Mouse (Mus musculus) CH12.LX (cell line): ENCODE measurements at regions not wholly inside any gene's neighbourhood (a gene's known extent, or its start where the extent isn't known, plus 50 kb on each side); places are given as distances from the start of the nearest gene placed in this dataset.

ENCODE experiments used
- DNase-seq: peaks from one replicate; pipeline ENCODE4 v3.0.0-alpha.2; 2013; ENCODE audit errors: extremely low read depth
- H3K27ac ChIP-seq: 2 replicates; pipeline ENCODE4 v1.5.1; 2012; ENCODE audit warnings: low read depth, mild to moderate bottlenecking, control low read depth, moderate library complexity; ENCODE audit not compliant: insufficient read depth
- H3K27me3 ChIP-seq: replicated peaks from 2 replicates; pipeline ENCODE3; 2012; ENCODE audit warnings: inconsistent platforms
- H3K36me3 ChIP-seq, 2 experiments: replicated peaks in 1 of 2; 2 replicates each; pipeline versions ENCODE3 to v1.6.1; 2012; ENCODE audit warnings: inconsistent platforms in 1 of 2, low read length in 1 of 2, mild to moderate bottlenecking in 1 of 2, mixed read lengths in 1 of 2, moderate library complexity in 1 of 2; ENCODE audit not compliant: control insufficient read depth in 1 of 2, insufficient read depth in 1 of 2
- H3K4me1 ChIP-seq, 2 experiments: 2 replicates each; pipeline ENCODE4 v1.6.1; 2012; ENCODE audit warnings: inconsistent platforms in 1 of 2, moderate library complexity in 1 of 2; ENCODE audit not compliant: insufficient read depth in 2 of 2, control insufficient read depth in 1 of 2
- H3K4me2 ChIP-seq: 2 replicates; pipeline ENCODE4 v1.6.1; 2012; ENCODE audit warnings: low read depth, mild to moderate bottlenecking, control low read depth; ENCODE audit not compliant: poor library complexity, insufficient read depth, severe bottlenecking
- H3K4me3 ChIP-seq, 3 experiments: fragments of 150-350 bp in 1 of 3; sonication (generic) in 1 of 3; replicated peaks in 1 of 3; 2 replicates each; pipeline versions ENCODE3 to v1.5.1; 2011 to 2012; ENCODE audit warnings: low read depth in 2 of 3, low read length in 2 of 3, mild to moderate bottlenecking in 2 of 3, moderate library complexity in 2 of 3, control low read depth in 1 of 3, improper control_type of control experiment in 1 of 3, inconsistent platforms in 1 of 3, mixed read lengths in 1 of 3; ENCODE audit not compliant: poor library complexity in 1 of 3
- H3K79me2 ChIP-seq: replicated peaks from 2 replicates; pipeline ENCODE4 v1.6.1; 2012; ENCODE audit warnings: mild to moderate bottlenecking, moderate library complexity; ENCODE audit not compliant: control insufficient read depth, poor library complexity, insufficient read depth, severe bottlenecking; ENCODE audit errors: extremely low read depth
- H3K9ac ChIP-seq: 2 replicates; pipeline ENCODE4 v1.6.1; 2012; ENCODE audit warnings: low read depth, mild to moderate bottlenecking, control low read depth, moderate library complexity; ENCODE audit not compliant: insufficient read depth
- H3K9me3 ChIP-seq: replicated peaks from 2 replicates; pipeline ENCODE3; 2012; ENCODE audit warnings: low read length, inconsistent platforms, mixed read lengths
- CHD1 ChIP-seq: IDR thresholded peaks from 2 replicates; pipeline ENCODE4 v1.6.1; 2012; ENCODE audit warnings: low read depth, low read length, improper control_type of control experiment, inconsistent platforms
- ETS1 ChIP-seq: conservative IDR thresholded peaks from 2 replicates; pipeline ENCODE4 v1.6.1; 2012; ENCODE audit warnings: low read depth, mild to moderate bottlenecking, inconsistent platforms, low read length, improper control_type of control experiment, moderate library complexity
- GABPA ChIP-seq: IDR thresholded peaks from 2 replicates; pipeline ENCODE4 v1.6.1; 2012; ENCODE audit warnings: low read depth, low read length, improper control_type of control experiment, inconsistent platforms; ENCODE audit not compliant: insufficient replicate concordance
- IRF4 ChIP-seq: IDR thresholded peaks from 2 replicates; pipeline ENCODE4 v1.6.1; 2014; ENCODE audit warnings: low read depth, mild to moderate bottlenecking, inconsistent platforms, low read length, improper control_type of control experiment
- JUN ChIP-seq: IDR thresholded peaks from 2 replicates; pipeline ENCODE4 v1.6.1; 2011; ENCODE audit warnings: low read depth, mild to moderate bottlenecking, low read length, improper control_type of control experiment, moderate library complexity; ENCODE audit not compliant: insufficient read depth
- JUND ChIP-seq: conservative IDR thresholded peaks from 2 replicates; pipeline ENCODE4 v1.6.1; 2011; ENCODE audit warnings: low read depth, low read length, improper control_type of control experiment
- KAT2A ChIP-seq: IDR thresholded peaks from 2 replicates; pipeline ENCODE4 v1.6.1; 2012; ENCODE audit warnings: low read length, improper control_type of control experiment, inconsistent platforms; ENCODE audit not compliant: insufficient replicate concordance
- MAFK ChIP-seq: IDR thresholded peaks from 2 replicates; pipeline ENCODE4 v1.6.1; 2011; ENCODE audit warnings: low read length, improper control_type of control experiment; ENCODE audit not compliant: insufficient replicate concordance
- MAX ChIP-seq: IDR thresholded peaks from 2 replicates; pipeline ENCODE4 v1.6.1; 2011; ENCODE audit warnings: low read length, improper control_type of control experiment
- MAZ ChIP-seq: IDR thresholded peaks from 2 replicates; pipeline ENCODE4 v1.6.1; 2012; ENCODE audit warnings: low read depth, mild to moderate bottlenecking, inconsistent platforms, low read length, improper control_type of control experiment, moderate library complexity
- MEF2A ChIP-seq: IDR thresholded peaks from 2 replicates; pipeline ENCODE4 v1.6.1; 2014; ENCODE audit warnings: low read depth, mild to moderate bottlenecking, inconsistent platforms, low read length, improper control_type of control experiment, borderline replicate concordance
- MXI1 ChIP-seq: IDR thresholded peaks from 2 replicates; pipeline ENCODE4 v1.6.1; 2011; ENCODE audit warnings: mild to moderate bottlenecking, low read depth, low read length, improper control_type of control experiment
- MYC ChIP-seq: IDR thresholded peaks from 2 replicates; pipeline ENCODE4 v1.6.1; 2011; ENCODE audit warnings: low read depth, mild to moderate bottlenecking, improper control_type of control experiment, low read length
- PAX5 ChIP-seq: IDR thresholded peaks from 2 replicates; pipeline ENCODE4 v1.6.1; 2012; ENCODE audit warnings: low read length, inconsistent platforms, mixed read lengths
- POLR2AphosphoS2 ChIP-seq: IDR thresholded peaks from 2 replicates; pipeline ENCODE4 v1.6.1; 2011; ENCODE audit warnings: low read depth, low read length, improper control_type of control experiment
- RAD21 ChIP-seq: IDR thresholded peaks from 2 replicates; pipeline ENCODE4 v1.6.1; 2011; ENCODE audit warnings: low read depth, mild to moderate bottlenecking, low read length, improper control_type of control experiment, moderate library complexity
- SIN3A ChIP-seq: IDR thresholded peaks from 2 replicates; pipeline ENCODE4 v1.6.1; 2012; ENCODE audit warnings: low read length, improper control_type of control experiment, inconsistent platforms
- TCF12 ChIP-seq: IDR thresholded peaks from 2 replicates; pipeline ENCODE4 v1.6.1; 2014; ENCODE audit warnings: low read depth, mild to moderate bottlenecking, inconsistent platforms, low read length, improper control_type of control experiment
- UBTF ChIP-seq: IDR thresholded peaks from 2 replicates; pipeline ENCODE4 v1.6.1; 2012; ENCODE audit warnings: low read depth, mild to moderate bottlenecking, inconsistent platforms, low read length, improper control_type of control experiment, moderate library complexity
- USF1 ChIP-seq: IDR thresholded peaks from 2 replicates; pipeline ENCODE4 v1.6.1; 2014; ENCODE audit warnings: low read depth, mild to moderate bottlenecking, inconsistent platforms, low read length, improper control_type of control experiment
- USF2 ChIP-seq: conservative IDR thresholded peaks from 2 replicates; pipeline ENCODE4 v1.6.1; 2011; ENCODE audit warnings: low read depth, low read length, improper control_type of control experiment
- ZMIZ1 ChIP-seq: IDR thresholded peaks from 2 replicates; pipeline ENCODE4 v1.6.1; 2012; ENCODE audit warnings: low read depth, mild to moderate bottlenecking, inconsistent platforms, low read length, improper control_type of control experiment
- dilution Hi-C: fragments of 300-500 bp; cut with MboI; formaldehyde crosslinking; loops from 2 replicates; pipeline ENCODE4 v1.14.3; 2020; ENCODE audit warnings: low sequenced_read_pairs; ENCODE audit not compliant: extremely low pct_unique_long_range_greater_than_20kb, extremely low pct_ligation_motif_present
- in situ Hi-C: fragments of 300-500 bp; cut with MboI; formaldehyde crosslinking; loops from 3 replicates; pipeline ENCODE4 v1.14.3; 2019; ENCODE audit warnings: low sequenced_read_pairs, low pct_ligation_motif_present, low pct_unique_long_range_greater_than_20kb, mixed read lengths

- Histone ChIP-seq H3K9me3 (no peaks in the 10 kb centered on the region), H3K36me3 (no peaks in the 10 kb centered on the region), H3K9ac (no peak overlapping the region), H3K4me1 (peaks cover 0 to 4% of the 10 kb centered on the region in 2 experiments; a peak in 1 of 4 replicates), H3K79me2 (no peaks in the 10 kb centered on the region), H3K27ac (no peak overlapping the region), H3K27me3 (no peaks in the 10 kb centered on the region), H3K4me3 (no peak overlapping the region), H3K4me2 (no peak overlapping the region)
- dilution Hi-C loops = no loop called here
- TF ChIP-seq ZMIZ1 (no peak), MXI1 (no peak), JUN (no peak), IRF4 (no peak), MAX (no peak), USF1 (no peak), USF2 (no peak), PAX5 (no peak)
- in situ Hi-C loops = no loop called here
- no peak for DNase-seq
Measured at GRCm38 (mm10) chr10:42105083-42105482, 86.8 kb upstream of the Armc2 start.

GRCm38 (mm10) chr10:42102320-42102719, 84.1 kb upstream of the Armc2 start:
- Histone ChIP-seq H3K4me1 (no peaks in the 10 kb centered on the region), H3K27ac (no peak overlapping the region), H3K9me3 (no peaks in the 10 kb centered on the region), H3K4me2 (no peak overlapping the region), H3K9ac (no peak overlapping the region), H3K36me3 (no peaks in the 10 kb centered on the region), H3K79me2 (no peaks in the 10 kb centered on the region), H3K4me3 (no peak overlapping the region), H3K27me3 (no peaks in the 10 kb centered on the region)
- TF ChIP-seq TCF12 (no peak), MAFK (no peak), CHD1 (no peak), ETS1 (no peak), UBTF (no peak), POLR2AphosphoS2 (no peak), MAX (no peak), KAT2A (no peak), RAD21 (no peak), MAZ (no peak), GABPA (no peak), MEF2A (no peak), JUND (no peak), SIN3A (no peak), MYC (no peak)
- no peak for DNase-seq
- in situ Hi-C loops = no loop called here
- dilution Hi-C loops = no loop called here
